In the genomic region with DNA sequence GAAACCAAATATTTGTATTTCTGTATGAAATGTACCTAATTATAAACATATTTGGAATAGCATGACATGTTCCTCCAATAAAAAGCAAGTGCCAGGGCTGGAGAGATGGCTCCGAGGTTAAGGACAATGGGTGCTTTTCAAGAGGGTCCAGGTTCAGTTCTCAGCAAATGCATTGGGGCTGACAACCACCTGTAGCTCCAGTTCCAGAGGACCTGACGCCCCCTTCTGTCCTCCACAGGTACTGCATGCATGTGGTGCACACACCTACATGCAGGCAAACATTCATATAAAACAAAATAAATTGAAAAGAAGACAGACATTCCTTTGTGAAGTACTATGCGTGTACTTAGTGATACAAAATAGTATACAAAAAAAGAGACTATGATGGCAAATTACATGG, we compare ENCODE assay signal across 14 mouse cellular contexts.
"Had no signal": no experiment of that assay in that cellular context is flagged by ENCODE, and none has a peak within 500 bp of the region (broad histone marks: within the 10 kb centered on the region; RNA-seq: fewer than 3 reads in every experiment).

No protein-coding gene starts in this region.

- DNase-seq: kidney, adult 18-20 months; kidney, postnatal 10 days; kidney, postnatal 4 days; left cerebral cortex, postnatal 4 days; lung, adult 18-20 months; midbrain, embryonic 14.5 days; retina, postnatal 1 day; right cerebral cortex, postnatal 14 days; thymus, adult 18-20 months; thymus, postnatal 14 days had no signal

- H3K27me3 ChIP-seq: limb, embryonic 13.5 days; neural tube, embryonic 12.5 days; stomach, embryonic 15.5 days had no signal

- H3K27ac ChIP-seq: limb, embryonic 13.5 days; liver, embryonic 14.5 days; neural tube, embryonic 12.5 days; stomach, embryonic 15.5 days had no signal

- H3K9me3 ChIP-seq: neural tube, embryonic 12.5 days; stomach, embryonic 15.5 days had no signal

- H3K4me3 ChIP-seq: limb, embryonic 13.5 days; neural tube, embryonic 12.5 days; stomach, embryonic 15.5 days had no signal

- H3K4me1 ChIP-seq: limb, embryonic 13.5 days; neural tube, embryonic 12.5 days; stomach, embryonic 15.5 days had no signal

- H3K36me3 ChIP-seq: limb, embryonic 13.5 days; neural tube, embryonic 12.5 days; stomach, embryonic 15.5 days had no signal
